Mouse (Mus musculus): ENCODE measurements at regions not wholly inside any gene's neighbourhood (a gene's known extent, or its start where the extent isn't known, plus 50 kb on each side); places are given as distances from the start of the nearest gene placed in this dataset.

DNA sequence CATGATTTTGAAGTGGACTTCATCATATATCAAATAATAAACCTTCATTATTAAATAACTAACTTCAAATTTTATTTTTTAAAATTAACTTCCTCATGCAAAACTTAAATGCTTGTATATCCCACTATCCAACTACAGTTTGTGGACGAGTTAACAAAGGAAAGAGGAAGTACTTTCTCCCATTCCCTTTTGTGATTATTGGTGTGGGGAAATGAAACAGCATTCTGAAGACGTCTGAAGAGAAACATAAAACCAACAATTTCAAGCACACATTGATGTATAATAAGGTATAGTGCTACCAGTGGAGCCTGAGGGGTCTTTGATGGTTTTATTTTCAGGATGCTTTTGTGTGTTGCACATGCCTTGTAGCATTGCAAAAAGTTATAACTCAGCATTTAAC lies 195.5 kb upstream of the Vrk2 start:
- H3K79me2 ChIP-seq (replicated peaks; ENCODE audit: control insufficient read depth, extremely low read depth, insufficient read depth, poor library complexity, severe bottlenecking), result no peaks in the 10 kb centered on the region
- in situ Hi-C loops (cut with MboI; ENCODE audit: low pct_ligation_motif_present, low pct_unique_long_range_greater_than_20kb, low sequenced_read_pairs) (loop anchor here (25.0 kb wide), 1 partner anchor 602 kb away; no protein-coding TSS in a partner anchor), dilution Hi-C loops (cut with MboI; ENCODE audit: extremely low pct_ligation_motif_present, extremely low pct_unique_long_range_greater_than_20kb, low sequenced_read_pairs) (no loop called here)
- no peak for DNase-seq (ENCODE audit: extremely low read depth)
- H3K36me3 ChIP-seq (replicated peaks in 1 of 2; ENCODE audit: control insufficient read depth in 1 of 2, insufficient read depth in 1 of 2, low read length in 1 of 2), result no peaks in the 10 kb centered on the region
- H3K4me3 ChIP-seq (replicated peaks in 1 of 3; ENCODE audit: low read depth in 2 of 3, low read length in 2 of 3, poor library complexity in 1 of 3), result no peak overlapping the region
- H3K9me3 ChIP-seq (replicated peaks; ENCODE audit: low read length), result no peaks in the 10 kb centered on the region
- H3K4me1 ChIP-seq (ENCODE audit: control insufficient read depth in 1 of 2, insufficient read depth in 2 of 2), result no peaks in the 10 kb centered on the region
- H3K9ac ChIP-seq (ENCODE audit: insufficient read depth, low read depth), result no peak overlapping the region
- no peaks in the 10 kb centered on the region for H3K27me3 ChIP-seq (replicated peaks)
- no peak overlapping the region for H3K27ac ChIP-seq (ENCODE audit: insufficient read depth, low read depth)
- H3K4me2 ChIP-seq (ENCODE audit: insufficient read depth, low read depth, poor library complexity, severe bottlenecking), result no peak overlapping the region
- TF ChIP-seq NELFE (IDR thresholded peaks at IDR 0.05; ENCODE audit: low read depth, low read length) (no peak), E2F4 (IDR thresholded peaks at IDR 0.05; ENCODE audit: insufficient replicate concordance, low read depth, low read length) (no peak), PAX5 (IDR thresholded peaks at IDR 0.05; ENCODE audit: low read length) (no peak), ELF1 (IDR thresholded peaks at IDR 0.05; ENCODE audit: low read depth, low read length) (no peak), MAZ (IDR thresholded peaks at IDR 0.05; ENCODE audit: low read depth, low read length) (no peak), EP300 (IDR thresholded peaks at IDR 0.05; ENCODE audit: low read length) (no peak), JUND (conservative IDR thresholded peaks at IDR 0.05; ENCODE audit: low read depth, low read length) (no peak), POLR2AphosphoS2 (IDR thresholded peaks at IDR 0.05; ENCODE audit: low read depth, low read length) (no peak), MYC (IDR thresholded peaks at IDR 0.05; ENCODE audit: low read depth, low read length) (no peak), TCF12 (IDR thresholded peaks at IDR 0.05; ENCODE audit: low read depth, low read length) (no peak), JUN (IDR thresholded peaks at IDR 0.05; ENCODE audit: insufficient read depth, low read depth, low read length) (no peak), SMC3 (IDR thresholded peaks at IDR 0.05; ENCODE audit: low read depth, low read length) (no peak)

DNA sequence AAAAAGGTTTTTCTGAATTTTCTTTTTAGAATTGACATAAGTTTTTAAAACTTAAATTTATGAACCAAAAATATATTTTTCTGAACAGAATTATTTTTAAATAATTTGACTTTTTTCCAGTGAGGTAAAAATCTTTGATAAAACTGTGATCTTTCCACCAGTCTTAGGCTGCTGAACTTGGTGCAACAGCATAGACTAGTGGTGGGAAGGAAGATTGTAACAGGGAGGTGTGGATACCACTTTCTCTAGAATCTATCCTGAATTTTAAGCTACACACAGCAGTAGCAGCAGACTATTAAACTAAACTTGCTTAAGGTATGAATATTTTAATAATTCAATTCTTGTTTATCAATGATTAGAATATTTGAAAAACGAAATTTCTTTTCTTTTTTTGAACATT lies 191.4 kb upstream of the Vrk2 start:
- no peak overlapping the region for H3K4me2 ChIP-seq (ENCODE audit: insufficient read depth, low read depth, poor library complexity, severe bottlenecking)
- H3K79me2 ChIP-seq (replicated peaks; ENCODE audit: control insufficient read depth, extremely low read depth, insufficient read depth, poor library complexity, severe bottlenecking), result no peaks in the 10 kb centered on the region
- TF ChIP-seq ELF1 (IDR thresholded peaks at IDR 0.05; ENCODE audit: low read depth, low read length) (no peak), RAD21 (IDR thresholded peaks at IDR 0.05; ENCODE audit: low read depth, low read length) (peak; percentile 97), NELFE (IDR thresholded peaks at IDR 0.05; ENCODE audit: low read depth, low read length) (no peak), ZC3H11A (IDR thresholded peaks at IDR 0.05; ENCODE audit: low read depth, low read length) (peak; percentile 48; the same call in 1 of the 2 replicates), SMC3 (IDR thresholded peaks at IDR 0.05; ENCODE audit: low read depth, low read length) (peak; percentile 84), POLR2AphosphoS2 (IDR thresholded peaks at IDR 0.05; ENCODE audit: low read depth, low read length) (no peak), CTCF (conservative IDR thresholded peaks at IDR 0.05 in 1 of 2, IDR thresholded peaks at IDR 0.05 in 1 of 2; ENCODE audit: low read depth in 2 of 2, low read length in 2 of 2) (peak; percentile 51 to 91)
- H3K4me1 ChIP-seq (ENCODE audit: control insufficient read depth in 1 of 2, insufficient read depth in 2 of 2), result no peaks in the 10 kb centered on the region
- no peak overlapping the region for H3K9ac ChIP-seq (ENCODE audit: insufficient read depth, low read depth)
- no peaks in the 10 kb centered on the region for H3K36me3 ChIP-seq (replicated peaks in 1 of 2; ENCODE audit: control insufficient read depth in 1 of 2, insufficient read depth in 1 of 2, low read length in 1 of 2)
- no peak overlapping the region for H3K4me3 ChIP-seq (replicated peaks in 1 of 3; ENCODE audit: low read depth in 2 of 3, low read length in 2 of 3, poor library complexity in 1 of 3)
- peak; percentile 56 for DNase-seq (ENCODE audit: extremely low read depth)
- dilution Hi-C loops (cut with MboI; ENCODE audit: extremely low pct_ligation_motif_present, extremely low pct_unique_long_range_greater_than_20kb, low sequenced_read_pairs) (no loop called here), in situ Hi-C loops (cut with MboI; ENCODE audit: low pct_ligation_motif_present, low pct_unique_long_range_greater_than_20kb, low sequenced_read_pairs) (loop anchor here (25.0 kb wide), 1 partner anchor 598 kb away; no protein-coding TSS in a partner anchor)
- no peaks in the 10 kb centered on the region for H3K9me3 ChIP-seq (replicated peaks; ENCODE audit: low read length)
- H3K27me3 ChIP-seq (replicated peaks), result no peaks in the 10 kb centered on the region
- H3K27ac ChIP-seq (ENCODE audit: insufficient read depth, low read depth), result no peak overlapping the region
